Mouse (Mus musculus) T-helper 2 cell (primary cell): Measurements from ENCODE around the gene Mmp9.

Experiments
- in situ Hi-C: fragments of 300-600 bp; cut with MboI, MseI; formaldehyde crosslinking; loops from one replicate; pipeline ENCODE4 v1.15.1; 2025; ENCODE audit warnings: high pct_unique_total_duplicates

The Mmp9 gene

DNA sequence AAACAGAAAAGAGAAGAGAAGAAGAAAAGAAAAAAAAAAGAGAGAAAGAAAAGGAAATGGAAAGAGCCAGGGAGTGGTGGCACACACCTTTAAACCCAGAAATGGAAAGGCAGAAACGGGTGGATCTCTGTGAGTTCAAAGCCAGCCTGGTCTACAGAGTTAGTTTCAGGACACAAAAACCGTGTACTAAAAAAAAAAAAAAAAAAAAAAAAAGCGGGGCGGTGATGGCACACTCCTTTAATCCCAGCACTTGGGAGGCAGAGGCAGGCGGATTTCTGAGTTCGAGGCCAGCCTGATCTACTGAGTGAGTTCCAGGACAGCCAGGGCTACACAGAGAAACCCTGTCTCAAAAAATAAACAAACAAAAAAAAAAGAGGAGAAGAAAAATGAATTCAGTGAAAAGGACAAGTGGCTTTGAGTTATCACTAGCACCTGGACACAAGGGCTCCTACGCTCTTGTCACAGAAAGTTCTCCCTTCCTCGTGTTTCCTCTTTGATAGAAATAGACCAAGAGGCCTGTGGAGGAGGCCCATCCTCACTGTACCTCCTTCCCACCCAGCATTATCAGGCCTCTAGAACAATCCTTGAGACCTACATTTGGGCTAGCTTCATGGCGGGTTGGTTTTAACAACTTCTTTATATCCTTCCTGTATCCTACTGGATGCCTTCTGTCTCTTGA, 27.7 kb upstream of the Mmp9 start:
- in situ Hi-C loops, result loop anchor here (5.0 kb wide), 1 partner anchor 36 kb away; the partner anchor contains the start of gene Pcif1

DNA sequence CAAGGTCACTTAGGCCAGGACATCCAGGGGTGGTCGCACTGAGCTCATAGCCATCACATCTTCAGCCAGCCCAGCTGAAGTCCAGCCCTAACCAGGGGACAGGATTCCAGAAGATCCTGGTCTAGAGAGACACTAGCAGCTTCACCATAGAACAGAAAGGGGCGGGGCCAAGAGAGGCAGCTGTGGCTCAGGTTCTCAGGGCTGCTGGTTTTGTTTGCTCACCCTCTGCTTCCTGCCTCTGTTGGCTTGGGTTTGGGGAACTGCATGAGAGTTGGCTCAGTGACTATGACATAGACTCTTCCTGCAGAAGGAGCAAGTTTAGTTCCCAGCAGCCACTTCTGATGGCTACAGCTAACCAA, 27.2 kb upstream of the Mmp9 start:
- in situ Hi-C loops, result loop anchor here (5.0 kb wide), 1 partner anchor 36 kb away; the partner anchor contains the start of gene Pcif1

DNA sequence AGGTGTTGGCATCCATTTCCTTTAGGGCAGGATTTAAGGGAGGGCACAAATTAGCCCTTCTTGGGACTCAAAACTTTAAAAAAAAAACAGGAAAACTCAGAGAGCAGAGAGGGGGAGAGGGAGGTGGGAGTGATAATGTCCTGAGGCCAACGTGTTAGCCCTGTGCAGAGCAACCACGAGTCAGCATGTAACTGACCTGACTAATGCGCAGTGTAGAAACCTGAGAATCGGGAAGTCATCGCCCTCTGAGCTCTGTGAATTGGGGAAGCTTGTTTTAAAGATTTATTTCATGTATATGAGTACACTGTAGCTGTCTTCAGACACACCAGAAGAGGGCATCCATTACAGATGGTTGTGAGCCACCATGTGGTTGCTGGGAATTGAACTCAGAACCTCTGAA, 23.8 kb upstream of the Mmp9 start:
- in situ Hi-C loops, result no loop called here

DNA sequence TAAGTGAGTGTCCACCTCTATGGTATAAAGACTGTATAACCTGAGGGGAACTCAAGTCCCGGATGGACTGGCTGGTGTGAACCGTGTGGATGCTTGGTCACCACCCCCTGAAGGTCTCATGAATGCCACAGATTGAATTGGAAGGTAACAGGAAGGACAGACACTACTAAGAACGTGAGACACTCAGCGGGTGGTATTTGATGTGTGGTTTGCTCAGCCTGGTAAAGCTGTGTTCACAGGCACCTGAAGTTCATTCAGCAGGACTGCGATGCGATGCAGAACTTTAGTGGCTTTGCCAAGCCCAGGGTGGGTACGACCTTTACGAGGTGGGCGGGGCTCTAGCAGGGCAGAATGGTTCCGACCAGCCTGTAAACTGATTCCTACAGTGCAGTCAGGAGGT, 23.2 kb upstream of the Mmp9 start:
- in situ Hi-C loops, result no loop called here

DNA sequence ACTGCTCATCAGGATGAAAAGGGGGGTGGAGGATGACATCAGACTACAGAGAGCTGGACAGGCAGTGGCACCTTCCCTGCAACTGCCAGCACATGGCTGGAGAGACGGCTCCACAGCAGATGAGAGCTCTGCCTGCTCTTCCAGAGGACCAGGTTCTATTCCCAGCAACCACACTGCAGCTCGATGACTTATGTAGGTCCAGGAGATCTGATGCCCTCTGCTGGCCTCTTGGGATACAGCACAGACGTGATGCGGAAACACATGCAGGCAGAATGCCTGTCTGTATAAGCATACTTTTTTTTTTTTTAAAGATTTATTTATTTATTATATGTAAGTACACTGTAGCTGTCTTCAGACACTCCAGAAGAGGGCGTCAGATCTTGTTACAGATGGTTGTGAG, 22.3 kb upstream of the Mmp9 start:
- in situ Hi-C loops, result no loop called here

DNA sequence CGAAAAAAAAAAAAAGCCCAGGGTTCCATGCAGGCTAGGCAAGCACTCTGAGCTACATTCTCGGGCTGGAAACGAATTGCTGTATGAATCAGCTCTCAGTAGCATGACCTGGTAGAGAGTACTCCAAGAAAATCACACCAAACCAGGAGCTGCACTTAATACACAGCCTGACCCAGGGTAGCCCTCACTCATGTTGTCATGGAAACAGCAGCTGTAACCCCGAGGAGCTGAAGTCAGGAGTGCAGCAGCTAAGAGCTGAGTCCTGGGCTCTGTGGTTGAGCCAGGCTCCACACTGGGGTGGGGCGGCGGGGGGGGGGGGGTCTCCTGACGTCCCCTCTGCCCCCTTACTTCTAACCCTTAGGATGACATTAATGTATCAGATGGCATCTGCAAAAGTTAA, 18.6 kb upstream of the Mmp9 start:
- in situ Hi-C loops, result no loop called here

DNA sequence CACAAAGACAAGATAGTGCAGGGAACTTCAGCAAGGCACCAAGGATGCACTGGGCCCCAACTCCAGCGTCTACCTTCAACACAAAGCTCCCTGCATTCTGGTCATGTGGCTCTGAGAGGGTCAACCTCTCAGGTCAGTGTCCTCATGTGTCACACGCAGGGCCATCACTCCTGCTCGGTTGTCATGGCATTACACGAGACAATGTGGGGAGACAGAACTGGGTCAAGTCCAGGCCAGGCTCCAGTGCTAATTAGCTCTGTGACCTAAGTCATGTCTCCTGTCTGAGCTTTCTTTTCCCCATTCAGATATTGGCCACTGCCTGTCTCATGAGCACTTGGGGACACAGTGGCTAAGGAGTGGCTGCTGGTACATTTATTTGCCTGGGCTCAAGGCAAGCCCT, 17.3 kb upstream of the Mmp9 start:
- in situ Hi-C loops, result no loop called here

DNA sequence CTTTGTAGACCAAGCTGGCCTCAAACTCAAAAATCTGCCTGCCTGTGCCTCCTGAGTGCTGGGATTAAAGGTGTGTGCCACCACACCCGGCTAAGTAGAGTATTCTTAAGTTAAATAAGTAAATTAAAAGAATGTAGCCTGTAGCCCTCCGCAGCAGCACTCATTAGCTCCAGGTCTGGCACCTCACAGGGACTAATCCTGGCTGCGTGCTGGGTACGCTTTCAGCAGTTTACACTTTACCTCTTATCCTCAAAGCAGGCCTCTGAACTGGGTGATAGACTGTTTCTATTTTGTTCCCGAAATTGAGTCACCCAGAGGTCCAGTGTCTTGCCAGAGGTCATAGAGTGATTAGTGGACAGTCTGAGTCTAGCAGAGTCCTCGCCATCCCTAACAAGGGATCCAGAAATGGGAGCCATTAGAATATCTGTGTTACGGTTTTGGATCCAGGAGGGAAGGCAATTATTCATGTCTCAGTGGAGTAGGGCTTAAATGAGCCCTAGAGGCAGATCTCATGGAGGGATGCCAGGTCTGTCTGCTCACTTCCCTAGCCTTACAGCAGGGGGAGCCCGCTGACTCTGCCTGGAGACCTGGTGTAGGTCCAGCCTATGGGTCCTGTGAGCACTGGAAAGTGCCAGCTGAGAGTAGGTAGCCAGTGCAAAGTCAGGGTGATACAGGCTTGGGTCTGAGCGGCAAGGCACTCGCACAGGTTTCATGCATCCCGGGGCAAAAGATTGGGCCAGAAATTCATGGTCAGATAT, 16.3 kb upstream of the Mmp9 start:
- in situ Hi-C loops, result no loop called here

DNA sequence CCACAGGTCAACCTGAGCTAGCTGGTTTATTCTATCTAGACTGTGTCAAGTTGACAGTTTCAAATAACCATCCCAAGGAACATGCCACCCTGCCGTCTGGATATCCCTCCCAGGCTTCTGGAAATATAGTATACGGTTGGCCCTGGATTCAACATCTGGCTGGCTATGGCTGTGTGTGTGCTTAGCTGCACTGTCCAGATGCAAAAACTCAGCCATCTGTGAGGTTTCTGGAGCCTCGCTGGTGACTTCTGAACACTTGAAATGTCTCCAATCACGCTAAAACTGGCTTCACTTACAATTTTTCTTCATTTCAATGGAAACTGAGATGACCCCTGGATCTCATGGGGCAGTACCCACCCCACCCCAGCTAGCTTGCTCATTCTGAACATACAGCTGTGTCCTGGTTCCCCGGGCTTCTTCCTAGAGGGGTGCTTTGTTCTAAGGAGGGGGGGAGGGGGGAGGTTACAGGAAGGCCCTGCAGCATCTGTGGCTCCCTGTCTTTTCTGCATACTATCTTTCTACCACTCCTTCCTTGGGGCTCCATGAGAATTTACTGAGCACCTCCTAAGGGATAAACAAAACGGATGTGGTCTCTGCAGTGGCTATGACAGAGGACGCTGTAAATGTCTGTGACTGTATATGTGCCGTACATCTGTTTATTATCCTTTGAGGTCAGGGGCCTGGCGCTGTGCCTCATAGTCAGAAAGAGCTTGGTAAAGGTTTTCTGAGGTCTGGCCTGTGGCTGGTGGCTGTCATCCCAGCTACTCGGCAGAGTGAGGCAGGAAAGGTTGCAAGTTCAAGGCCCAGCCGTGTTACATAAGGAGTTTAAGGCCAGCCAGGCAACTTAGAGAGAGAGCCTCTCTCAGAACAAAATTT, 9.6 kb upstream of the Mmp9 start:
- in situ Hi-C loops, result no loop called here

DNA sequence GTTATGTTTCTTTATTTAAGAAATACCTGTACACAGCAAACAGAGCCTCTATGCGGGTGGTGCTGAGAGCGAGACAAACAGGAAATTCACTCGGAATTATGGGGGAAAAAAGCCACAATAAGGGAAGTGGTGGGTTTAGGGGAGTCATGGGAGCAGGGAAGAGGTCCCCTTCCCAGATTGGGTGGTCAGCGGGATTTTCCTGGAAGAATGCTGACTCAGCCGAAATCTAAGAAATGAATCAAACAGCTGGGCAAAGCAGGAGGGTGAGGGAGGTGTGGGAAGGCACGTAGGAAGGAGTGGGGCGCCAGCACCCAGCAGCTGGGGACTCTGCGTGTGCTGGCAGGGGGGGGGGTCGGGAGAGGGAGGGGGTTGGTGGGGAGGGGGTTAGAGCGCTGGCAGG, 7.0 kb upstream of the Mmp9 start:
- in situ Hi-C loops, result no loop called here

DNA sequence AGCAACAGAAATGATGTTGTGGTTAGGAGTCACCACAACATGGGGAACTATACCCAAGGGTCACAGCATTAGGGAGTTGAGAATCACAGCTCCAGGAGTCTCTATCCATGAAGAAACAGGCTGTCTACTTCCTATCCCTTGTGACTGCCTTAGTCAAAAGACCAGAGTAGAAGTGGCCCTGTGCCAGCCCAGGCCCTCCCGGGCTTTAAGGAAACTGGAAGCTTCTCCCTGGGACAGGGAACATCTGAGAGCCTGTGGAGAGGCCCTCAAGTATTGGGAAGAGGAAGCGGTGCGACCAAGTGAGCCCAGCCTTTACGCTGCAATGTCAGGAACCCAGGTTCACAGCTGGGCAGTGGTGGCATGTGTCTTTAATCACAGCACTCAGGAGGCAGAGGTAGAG, 4.6 kb upstream of the Mmp9 start:
- in situ Hi-C loops, result no loop called here

DNA sequence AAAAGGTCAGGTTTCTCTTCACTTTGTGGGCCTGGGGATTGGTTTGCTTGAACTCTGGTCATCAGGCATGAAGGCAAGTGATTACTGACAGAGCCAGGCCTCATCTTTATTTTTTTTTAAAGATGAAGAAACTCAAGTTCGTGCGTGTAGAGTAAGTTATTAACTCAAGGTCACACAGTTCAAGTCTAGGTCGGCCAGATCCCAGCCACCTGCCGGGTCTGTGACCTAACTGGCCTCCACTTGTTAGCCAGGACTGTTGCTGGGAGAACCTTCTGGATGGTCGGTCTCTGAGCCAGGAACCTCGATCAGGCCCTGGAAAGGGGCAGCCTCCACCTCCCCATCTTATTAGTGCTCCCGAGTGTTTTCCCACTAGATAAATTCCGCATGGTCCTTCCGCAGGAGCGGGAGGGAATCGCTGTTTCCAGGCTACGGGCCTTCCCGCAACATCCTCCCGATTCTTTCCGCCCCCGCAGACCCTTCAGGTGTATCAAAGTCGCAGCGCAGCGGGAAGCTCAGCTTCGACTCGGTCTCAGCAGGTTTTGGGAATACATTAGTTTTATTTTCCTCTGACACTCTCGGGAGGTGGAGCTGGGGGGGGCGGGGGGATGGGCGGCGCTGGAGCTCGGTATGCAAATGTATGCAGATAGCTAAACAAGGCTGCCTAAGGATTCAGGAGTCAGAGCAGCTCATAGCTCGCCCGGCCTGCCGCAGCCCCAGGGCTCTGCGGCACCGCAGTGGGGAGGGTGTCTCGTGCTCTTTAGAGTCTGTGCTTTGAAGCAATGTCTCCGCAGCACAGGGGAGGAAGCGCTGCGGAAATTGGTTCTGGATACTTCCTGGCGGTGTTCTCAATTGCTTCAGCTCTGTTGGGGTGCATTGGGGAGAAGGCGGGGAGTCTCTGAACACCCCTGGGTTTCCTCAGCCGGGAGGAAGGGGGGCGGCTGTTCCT, 2.2 kb upstream of the Mmp9 start:
- in situ Hi-C loops, result no loop called here

DNA sequence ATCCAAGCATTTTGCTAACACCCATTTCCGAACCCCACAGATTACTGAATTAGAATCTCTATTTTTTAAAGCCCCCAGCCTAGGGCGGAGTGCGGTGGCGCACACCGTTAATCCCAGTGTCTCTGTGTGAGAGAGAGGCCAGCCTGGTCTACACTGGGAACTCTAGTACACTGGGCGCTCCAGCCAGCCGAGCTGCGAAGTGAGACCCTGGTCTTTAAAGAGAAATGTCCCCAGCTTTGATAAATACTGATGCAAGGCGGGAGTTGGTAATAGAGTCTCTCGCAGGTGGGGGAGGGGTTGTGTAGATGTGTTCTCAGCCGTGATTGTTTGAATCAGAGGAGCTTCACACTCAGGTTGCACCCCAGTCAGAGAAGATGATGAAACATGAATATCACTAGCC, 1.5 kb upstream of the Mmp9 start:
- in situ Hi-C loops, result no loop called here

DNA sequence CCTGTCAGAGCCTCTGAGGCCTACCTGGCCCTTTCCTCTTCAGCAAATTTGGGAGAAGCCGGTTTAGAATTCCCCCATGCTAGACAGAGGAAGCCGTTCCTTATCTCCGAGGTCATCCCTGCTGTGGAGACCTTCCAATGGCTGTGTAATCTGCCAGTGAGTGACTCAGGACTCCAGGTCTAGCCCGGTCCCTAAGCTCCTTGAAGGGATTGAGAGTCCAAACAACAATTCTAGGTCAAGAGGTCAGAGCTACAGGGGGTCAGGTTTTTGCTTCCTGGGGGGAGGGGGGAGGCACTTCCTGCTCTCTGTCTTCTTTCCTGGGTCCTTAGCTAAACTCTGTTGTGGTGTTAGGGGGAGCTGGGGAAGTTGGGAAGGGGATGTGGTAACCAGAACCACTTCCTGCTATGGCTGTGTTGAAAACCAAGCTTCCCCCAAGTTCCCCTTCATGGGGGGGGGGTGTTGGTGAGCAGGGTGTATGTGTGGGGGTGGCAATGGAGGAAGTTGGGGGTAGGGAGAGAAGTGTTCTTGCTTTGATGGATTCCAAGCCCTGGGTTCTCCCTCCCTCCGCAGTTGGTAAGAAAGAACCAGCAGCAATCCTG, 2.2 kb downstream of the Mmp9 start:
- in situ Hi-C loops, result no loop called here

DNA sequence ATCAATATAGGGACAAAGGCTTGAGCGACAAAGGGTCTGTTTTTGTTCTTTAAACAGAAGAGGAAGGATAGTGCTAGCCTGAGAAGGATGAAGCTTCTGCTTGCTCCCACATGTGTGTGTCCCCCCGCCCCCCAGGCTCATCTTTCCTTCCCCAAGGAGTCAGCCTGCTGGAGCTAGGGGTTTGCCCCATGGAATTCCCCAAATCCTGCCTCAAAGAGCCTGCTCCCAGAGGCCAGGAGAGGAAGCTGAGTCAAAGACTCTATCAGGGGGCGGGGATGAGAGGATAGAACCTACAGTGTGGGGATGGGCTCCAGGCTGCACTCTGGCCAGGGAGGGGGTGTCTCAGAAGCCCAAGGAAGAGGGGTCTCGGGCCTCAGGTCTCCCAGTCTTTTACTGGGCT, 6.9 kb downstream of the Mmp9 start:
- in situ Hi-C loops, result no loop called here

DNA sequence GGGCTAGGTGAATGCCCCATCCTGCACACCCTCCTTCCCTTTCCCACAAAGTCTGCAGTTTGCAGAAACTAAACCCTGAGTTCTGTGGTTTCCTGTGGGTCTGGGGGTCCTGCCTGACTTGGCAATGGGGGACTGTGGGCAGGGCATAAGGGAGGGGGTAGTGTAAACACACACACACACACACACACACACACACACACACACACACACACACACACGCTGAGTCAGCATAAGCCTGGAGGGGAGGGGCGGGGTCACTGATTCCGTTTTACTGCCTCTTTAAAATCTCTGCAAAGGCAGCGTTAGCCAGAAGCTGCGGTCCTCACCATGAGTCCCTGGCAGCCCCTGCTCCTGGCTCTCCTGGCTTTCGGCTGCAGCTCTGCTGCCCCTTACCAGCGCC, 7.3 kb downstream of the Mmp9 start:
- in situ Hi-C loops, result no loop called here

DNA sequence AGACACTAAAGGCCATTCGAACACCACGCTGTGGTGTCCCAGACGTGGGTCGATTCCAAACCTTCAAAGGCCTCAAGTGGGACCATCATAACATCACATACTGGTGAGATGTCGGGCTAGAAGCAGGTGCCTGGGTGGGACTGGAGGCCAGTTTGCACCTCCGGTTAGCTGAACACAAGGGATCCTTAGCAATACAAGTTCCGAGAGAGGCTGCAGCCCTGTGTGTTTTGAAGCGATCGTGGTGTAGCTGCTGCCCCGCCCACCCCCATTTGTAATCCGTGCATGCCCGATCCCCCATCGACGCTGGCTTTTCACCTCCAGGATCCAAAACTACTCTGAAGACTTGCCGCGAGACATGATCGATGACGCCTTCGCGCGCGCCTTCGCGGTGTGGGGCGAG, 8.4 kb downstream of the Mmp9 start:
- in situ Hi-C loops, result no loop called here

DNA sequence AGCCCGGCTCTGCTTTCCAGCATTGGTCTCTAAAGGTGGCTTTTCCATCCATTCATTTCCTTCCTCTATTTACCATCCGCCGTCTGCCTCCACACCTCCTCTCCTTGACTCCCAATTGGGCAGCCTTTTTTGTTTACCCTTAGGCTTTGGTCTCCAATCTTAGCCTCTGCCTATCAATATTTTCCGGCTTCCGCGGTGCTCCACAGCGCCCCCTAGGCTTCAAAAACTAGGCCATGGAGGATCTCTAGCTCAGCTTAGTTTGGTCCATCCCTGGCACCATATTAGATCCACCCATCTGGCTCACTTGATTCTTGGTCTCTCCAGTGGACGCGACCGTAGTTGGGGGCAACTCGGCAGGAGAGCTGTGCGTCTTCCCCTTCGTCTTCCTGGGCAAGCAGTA, 9.9 kb downstream of the Mmp9 start:
- in situ Hi-C loops, result no loop called here

DNA sequence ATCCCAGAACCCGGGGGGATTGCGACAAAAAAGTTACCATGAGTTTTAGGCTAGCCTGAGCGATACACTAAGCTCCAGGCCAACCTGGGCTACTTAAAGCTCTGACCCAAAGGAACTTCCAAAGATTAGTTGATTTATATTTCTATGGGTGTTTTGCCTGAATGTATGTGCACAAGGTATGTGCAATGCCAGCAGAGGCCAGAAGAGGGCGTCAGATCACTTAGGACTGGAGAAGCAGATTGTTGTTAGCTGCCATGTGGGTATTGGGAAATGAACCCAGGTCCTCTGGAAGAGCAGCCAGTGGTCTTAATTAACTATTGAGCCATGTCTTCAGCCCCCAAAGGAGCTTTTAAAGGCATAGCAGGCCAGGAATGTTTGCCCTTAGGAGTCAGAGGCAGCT, 11.2 kb downstream of the Mmp9 start:
- in situ Hi-C loops, result no loop called here

DNA sequence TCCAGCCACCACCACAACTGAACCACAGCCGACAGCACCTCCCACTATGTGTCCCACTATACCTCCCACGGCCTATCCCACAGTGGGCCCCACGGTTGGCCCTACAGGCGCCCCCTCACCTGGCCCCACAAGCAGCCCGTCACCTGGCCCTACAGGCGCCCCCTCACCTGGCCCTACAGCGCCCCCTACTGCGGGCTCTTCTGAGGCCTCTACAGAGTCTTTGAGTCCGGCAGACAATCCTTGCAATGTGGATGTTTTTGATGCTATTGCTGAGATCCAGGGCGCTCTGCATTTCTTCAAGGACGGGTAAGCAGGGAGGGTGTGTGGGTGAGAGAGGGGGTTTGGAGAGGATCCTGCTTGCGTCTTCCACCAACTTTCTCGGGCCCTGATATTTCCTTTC, 11.9 kb downstream of the Mmp9 start:
- in situ Hi-C loops, result no loop called here

DNA sequence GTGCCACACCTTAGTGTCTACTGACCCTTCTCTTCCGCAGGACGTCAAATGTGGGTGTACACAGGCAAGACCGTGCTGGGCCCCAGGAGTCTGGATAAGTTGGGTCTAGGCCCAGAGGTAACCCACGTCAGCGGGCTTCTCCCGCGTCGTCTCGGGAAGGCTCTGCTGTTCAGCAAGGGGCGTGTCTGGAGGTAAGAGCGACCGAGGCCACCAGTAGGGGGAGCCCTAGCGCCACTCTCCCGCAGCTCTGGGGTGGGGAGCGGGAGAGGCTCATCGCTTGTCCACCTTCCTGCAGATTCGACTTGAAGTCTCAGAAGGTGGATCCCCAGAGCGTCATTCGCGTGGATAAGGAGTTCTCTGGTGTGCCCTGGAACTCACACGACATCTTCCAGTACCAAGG, 12.6 kb downstream of the Mmp9 start:
- in situ Hi-C loops, result no loop called here
